Mouse (Mus musculus) induced T-regulatory cell, adult 2 months (primary cell): ENCODE data around the gene Grm3.

Experiments
- DNase-seq: peaks from one replicate; pipeline ENCODE4 v3.0.0-alpha.2; 2012; ENCODE audit warnings: low read depth

The Grm3 gene

DNA sequence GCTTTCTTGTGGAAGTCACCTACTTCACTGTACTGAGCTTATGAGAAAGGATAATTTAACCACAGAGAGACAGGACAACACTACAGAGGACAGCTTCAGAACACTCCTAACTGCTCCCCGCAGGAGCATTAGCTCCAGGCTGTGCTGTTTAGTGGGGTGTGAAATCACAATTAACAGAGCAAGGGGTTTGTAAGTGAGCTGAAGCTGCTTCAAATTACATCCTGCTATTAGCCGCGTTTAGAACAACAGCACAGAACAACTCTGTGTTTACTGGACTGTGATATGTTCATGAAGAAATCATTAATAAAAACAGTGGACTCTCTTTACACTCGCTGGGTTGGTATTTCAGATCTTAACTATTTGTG lies 101.9 kb downstream of the Grm3 start:
- no peak for DNase-seq

DNA sequence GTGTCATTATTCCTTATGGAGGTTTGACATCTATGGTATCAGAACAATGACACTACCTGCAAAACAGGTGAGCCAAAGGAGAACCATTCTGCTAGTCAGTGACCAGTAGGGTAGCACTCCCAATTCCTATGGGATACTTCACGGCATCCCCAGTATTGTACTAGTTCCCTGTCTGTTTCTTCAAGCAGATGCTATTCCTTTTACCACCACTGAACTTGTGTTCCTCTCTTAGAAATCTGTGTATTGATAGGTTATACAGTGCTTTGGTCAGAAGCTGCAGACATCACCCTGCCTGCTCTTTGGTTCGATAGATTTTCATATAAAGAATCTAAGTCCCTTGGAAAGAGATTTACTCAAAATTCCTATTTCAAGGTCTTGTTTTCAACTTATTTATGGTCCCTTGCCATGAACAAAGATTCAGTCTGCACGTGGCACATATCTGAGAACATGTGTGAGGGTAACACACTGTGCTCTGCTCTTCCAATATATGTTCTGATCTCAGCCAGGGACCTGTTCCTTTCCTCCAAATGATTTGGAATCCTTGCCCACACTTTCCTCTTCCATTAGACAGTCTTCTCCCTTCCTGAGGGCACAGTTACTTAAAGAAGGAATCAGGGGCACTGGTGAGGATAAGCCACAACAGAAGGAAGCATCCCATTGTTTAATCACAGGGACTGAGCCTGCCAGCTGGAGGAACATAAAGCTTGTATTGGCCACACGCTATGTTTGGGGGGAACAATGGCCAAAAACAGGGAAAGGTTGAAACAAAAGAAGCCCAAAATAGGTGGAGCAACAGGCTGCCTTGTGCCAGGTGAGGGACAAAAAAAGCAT lies 102.5 kb downstream of the Grm3 start:
- no peak for DNase-seq

DNA sequence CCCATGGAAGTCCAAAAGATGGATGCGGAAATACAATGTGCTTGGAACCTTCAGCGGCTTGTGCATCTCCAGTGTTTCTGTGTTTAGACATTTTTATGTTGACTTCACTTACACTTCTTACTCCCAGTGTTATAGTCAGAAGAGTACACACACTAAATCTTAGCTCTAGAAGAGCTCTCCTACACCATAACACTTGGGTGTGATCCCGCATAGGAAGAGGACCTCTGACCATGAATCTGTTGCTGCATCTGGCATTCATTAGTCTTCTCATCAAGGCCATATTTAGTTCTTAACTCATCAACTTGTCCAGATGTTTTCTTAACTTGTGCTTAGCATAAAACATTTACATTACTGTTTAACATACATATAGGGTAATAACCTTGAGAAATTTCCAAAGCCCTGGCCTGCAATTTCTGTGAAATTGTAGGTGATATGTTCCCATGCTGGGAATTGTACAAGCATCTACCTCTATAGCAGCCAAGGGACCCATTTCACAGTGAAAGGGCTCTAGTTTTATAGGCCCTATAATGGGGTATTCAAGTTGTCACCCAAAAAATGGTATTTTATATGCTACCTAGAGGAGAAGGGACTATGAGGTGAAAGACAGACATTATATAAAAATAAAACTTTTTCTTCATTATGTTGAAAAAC lies 103.4 kb downstream of the Grm3 start:
- DNase-seq = no peak

DNA sequence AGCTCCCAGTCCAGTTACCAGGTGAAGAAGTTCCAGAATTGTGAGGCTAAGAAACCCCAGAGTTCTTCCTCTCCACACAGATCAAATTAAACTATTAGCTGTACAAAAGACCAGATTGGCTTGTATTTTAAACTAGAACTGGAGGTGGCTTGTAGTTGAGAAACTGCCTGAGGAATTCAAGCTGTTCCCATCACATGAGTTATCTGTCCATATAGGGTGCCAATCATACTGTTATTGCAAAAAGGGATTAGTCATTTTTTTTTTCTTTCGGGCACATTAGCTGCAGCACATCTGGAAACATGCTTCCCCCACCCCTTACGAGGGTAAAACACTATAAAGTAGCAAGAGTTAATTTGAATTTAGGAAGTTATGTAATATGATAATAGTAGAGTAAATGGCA lies 145.9 kb downstream of the Grm3 start:
- no peak for DNase-seq

DNA sequence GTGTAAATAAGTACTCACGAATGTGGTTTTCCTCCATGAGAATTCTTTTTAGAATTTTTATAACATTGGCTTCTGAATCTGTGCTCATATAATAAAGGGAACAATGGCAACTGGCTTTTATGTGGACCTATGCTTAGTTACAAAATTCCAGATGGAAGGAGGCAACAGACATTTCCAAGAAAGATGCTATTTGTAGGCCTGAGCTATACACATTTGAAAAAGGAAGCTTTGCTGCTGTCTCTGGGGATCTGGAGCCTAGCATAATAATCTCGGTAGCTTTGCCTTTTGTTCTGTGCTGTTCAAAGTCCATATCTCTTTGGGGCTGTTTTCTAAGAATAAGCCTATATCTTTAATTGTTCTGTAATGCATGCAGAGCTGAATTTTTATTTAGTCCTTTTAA lies 146.4 kb downstream of the Grm3 start:
- DNase-seq = no peak

DNA sequence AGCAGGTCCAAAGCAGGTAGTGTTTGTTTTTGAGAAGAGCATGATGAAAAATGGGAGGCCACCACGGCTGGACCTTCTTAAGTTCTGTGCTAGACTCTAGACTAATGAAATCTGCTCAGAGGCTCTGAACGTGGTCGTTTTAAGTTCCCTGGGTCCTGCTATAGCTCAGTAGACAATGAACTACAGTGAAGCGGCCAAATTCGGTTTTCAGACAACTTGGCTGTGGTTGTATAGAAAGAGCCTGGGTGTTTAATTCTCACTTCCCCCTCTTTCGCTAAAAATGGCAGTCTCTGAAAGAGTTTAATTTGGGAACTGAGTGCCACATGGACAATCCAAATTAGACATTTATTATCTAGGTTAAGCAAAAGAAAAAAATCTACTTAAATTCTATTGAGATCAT lies 154.0 kb downstream of the Grm3 start:
- DNase-seq = no peak

DNA sequence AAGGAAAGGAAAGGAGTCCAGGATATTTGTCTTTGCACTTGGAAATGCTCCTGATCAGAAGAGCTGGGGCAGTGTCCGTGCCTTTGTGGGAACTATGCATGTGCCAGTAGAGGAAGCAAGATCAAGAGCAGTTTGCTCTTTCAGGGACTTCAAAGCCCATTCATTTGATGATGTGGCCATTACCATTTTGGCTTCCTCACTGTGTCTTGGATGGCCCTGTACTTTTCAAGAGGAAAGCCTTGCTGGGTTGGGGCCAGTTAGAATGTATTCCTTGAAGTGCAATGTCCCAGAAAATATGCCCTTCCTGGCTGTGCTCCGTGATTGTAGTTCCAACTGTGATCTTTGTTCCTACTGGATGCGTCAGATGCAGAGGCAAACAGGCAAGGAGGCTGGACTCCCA lies 167.3 kb downstream of the Grm3 start:
- DNase-seq = no peak

DNA sequence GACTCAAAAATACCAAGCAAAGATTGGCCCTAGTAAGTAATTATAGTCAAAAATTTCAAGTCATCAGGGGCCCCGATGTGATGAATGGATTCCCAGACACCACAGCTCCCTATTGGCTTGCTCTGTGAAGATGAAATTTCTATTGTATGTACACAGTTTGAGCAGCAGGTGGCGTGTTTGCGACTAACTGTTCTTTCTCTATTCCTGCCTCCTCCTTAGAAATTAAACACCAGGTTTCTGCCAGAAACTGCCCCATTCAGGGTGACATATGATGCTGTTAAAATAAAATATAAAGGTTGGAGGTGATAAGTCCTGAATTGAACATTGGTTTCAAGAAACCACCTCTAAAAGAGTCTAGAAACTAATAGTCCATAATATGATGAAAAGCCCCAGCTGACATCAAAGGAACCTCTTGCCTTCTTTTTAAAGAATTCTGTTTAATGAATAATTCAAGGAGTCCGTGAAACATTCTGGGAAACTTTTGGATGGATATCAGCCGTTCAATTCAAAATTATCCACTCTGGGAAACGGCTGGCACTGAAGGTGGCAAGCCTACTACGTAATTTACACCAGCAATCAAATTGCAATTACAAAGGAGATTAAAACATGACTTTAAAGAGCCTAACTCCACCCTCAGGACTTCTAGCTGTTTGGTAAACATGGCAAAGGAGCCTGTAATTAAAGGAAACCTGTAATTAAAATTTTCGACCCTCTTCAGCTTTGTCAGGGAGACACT lies 184.0 kb downstream of the Grm3 start:
- no peak for DNase-seq

DNA sequence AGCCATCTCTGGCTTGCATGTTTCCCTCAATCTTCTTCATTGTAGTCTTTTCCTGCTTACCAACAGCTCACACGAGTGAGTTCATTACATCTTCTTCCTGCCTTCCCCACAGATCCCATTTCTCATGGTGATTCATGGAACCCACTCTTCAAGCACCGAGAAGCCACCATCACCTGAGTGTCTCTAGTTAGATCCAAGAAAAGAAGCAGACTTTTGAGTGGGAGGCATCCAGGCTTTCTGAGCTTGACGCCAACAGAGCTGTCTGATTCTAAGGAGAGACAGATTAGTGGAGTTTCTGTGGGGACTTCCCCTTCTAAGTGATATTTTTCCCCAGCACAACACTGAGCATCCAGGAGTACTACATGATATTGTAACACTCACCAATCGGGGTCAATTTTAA lies 199.5 kb downstream of the Grm3 start:
- DNase-seq = no peak

DNA sequence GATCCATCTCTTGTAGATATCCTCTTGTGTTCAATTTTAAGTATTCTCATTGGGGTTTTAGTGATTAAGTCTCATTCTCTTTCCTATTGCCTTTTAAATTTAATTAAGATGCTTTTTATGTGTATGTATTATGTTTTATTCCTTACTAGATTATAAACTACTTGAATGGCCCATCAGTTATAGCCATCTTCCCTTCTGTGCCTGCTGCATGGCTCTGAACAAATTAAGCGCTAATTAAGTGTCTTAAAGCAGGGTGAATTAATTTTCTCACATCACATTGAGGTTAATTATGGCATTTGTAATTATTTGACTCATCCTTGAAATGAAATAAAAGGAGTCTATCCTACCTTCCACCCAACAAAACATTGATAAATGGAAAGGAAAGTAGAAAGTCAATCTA lies 213.9 kb downstream of the Grm3 start:
- no peak for DNase-seq

DNA sequence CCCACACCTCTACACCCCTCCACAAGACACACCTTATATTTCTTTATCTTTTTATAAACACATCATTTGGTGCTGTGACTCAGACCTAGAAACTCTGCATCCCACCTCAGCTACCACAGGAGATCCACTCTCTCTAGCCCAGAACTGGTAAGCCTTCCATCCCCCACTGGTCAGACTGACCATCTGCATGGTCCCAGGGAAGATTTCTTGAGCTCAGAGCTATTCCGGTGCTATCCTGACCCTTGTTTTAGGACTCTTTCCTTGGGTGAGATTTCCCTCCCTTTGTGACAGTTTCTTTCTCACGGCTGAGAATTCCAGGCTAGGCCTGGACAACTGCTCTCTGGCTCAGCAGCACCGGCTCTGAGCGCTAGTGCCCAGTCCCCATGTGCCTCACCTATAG lies 227.7 kb downstream of the Grm3 start:
- DNase-seq = no peak

DNA sequence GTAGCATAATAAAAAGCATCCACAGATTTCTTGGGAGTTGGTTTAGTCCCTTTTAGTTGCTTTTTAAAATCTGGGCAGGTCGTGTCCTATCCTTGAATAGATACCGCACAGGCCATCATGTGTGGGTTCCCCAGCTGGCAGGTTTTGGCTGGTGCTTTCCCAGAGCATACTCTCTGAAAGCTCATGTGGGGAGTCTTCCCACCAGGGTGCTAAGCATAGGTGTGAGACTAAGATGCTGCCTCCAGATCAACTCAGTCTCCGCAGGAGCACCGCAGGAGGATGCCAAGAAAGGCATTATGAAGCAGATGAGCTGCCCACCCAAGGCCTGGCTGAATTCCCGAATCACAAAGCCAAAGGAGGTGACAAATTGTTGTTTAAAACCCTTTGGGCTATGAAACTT lies 229.5 kb downstream of the Grm3 start:
- DNase-seq = no peak

DNA sequence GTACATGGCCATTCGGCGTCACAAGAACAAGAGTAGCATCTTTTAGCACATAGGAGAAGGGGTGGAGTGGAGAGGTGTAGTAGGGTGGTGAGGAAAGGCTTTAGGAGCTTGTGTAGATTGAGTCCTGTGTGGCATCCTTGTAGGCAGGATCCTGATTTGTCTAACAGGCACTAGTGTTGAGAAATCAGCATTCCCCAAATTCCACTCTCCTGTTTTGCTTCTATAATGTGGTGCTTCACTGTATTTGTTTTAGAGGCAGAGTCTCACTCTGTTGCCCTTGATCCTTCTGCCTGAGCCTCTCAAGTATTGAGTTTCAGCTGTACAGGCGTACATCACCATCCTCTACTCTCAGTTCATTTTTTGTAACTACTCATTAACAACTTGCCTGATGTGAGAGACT lies 247.4 kb downstream of the Grm3 start:
- DNase-seq = no peak

DNA sequence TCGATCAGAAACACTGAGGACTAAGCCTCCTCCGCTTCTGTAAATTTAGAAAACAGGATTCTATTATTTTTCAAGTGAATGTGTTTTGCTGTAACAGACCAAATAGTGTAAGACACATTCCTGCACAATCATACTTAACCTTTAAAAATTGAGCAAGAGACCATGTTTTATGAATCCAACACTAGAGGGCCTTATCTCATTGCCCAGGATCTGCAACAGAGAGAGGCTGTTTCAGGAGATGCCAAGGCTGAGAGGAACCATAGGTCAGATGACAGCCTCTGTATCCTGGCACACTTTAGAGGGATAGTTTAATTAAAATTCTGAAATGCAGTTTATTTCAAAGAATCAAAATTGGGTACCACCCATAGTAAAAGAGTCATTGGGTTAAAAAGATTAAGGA lies 271.7 kb downstream of the Grm3 start:
- no peak for DNase-seq

DNA sequence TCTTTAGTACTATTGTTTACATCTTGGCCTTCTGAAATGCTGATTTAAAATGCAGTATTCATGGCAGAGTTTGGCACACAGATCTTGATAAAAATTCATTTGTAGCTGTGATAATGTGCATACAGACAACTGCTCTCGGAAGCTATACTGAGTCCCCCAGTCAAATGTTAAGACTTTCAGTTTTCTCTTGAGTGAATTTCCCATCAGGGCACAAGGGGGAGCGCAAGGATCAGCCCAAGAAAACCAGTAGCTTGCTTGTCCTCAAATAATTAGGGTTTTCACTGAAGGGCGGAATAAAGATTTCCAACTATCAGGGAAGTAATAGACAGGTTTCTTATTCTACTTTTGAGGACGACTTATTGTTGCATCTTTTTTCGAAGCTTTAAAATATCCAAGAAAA lies 275.4 kb downstream of the Grm3 start:
- no peak for DNase-seq

DNA sequence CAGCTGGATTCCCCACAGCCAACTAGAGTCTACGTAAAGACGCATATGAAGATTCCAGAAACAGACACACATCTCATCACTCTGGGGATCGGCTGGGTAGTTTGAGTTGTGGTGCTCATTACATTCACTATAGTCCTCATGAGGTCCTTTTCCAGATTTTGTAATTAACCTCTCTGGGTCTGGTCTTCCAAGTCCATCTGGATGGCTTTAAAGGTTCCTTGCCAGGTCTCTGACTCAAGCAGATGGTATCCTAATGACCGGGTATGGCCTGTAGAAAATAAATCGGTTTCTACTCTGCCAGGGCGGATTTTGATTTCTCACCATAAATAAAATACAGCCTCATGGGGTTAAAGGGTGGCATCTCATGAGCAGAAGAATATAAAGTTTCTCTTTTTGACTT lies 276.0 kb downstream of the Grm3 start:
- DNase-seq = no peak

DNA sequence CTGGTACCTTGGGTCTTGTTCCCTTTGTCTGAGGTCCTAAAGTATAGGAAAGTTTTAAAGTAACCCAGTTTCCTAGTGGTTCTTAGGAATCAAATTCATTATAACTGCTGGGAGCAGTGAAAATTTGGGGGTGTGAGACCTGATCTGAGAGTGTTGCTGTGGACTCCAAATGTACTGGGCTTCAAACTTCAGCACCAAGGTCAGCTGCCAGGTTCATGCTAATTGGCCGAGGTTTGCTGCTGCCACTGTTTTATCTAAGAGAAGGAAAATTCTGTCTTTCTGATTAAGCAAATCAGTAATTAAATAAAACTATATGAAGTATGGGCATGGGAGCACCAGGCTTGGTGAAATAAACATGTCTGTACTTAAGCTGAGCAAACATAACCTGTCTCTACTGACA lies 278.8 kb downstream of the Grm3 start:
- DNase-seq = no peak
